Mouse (Mus musculus) lung, embryonic 14.5 days (tissue): Measurements from ENCODE around the gene Stoml1. TPM values are rescaled to one million over a fixed set of nuclear protein-coding genes. Genes with fewer than 3 reads are reported as not detected.
A peak's percentile ranks its signal among the peaks of the same experiment; 100 is the strongest.

ENCODE experiments used
- ATAC-seq: fragments of 200-750 bp; cut with Nextera tagmentation; 2 replicates; pipeline ENCODE4 v1.8.0; 2017; ENCODE audit warnings: mild to moderate bottlenecking, moderate TSS enrichment, moderate library complexity; ENCODE audit not compliant: insufficient read depth
- DNase-seq: peaks from one replicate; pipeline ENCODE4 v3.0.0-alpha.2; 2015
- H3K27ac ChIP-seq: fragments of 300-500 bp; sonication (generic); 2 replicates; pipeline ENCODE4 v1.5.1; 2014; ENCODE audit warnings: low read depth, mild to moderate bottlenecking, moderate library complexity
- H3K27me3 ChIP-seq: fragments of 300-500 bp; sonication (generic); 2 replicates; pipeline ENCODE4 v1.6.1; 2014; ENCODE audit warnings: low read length, control low read depth; ENCODE audit not compliant: insufficient read depth
- H3K36me3 ChIP-seq: fragments of 300-500 bp; sonication (generic); 2 replicates; pipeline ENCODE4 v1.6.1; 2014; ENCODE audit warnings: control low read depth; ENCODE audit not compliant: insufficient read depth
- H3K4me1 ChIP-seq: fragments of 300-500 bp; sonication (generic); 2 replicates; pipeline ENCODE4 v1.6.1; 2014; ENCODE audit warnings: antibody characterized with exemption, control low read depth; ENCODE audit not compliant: insufficient read depth
- H3K4me2 ChIP-seq: fragments of 300-500 bp; sonication (generic); 2 replicates; pipeline ENCODE4 v1.6.1; 2014; ENCODE audit warnings: mild to moderate bottlenecking
- H3K4me3 ChIP-seq: fragments of 300-500 bp; sonication (generic); 2 replicates; pipeline ENCODE4 v1.5.1; 2014; ENCODE audit warnings: low read depth, low read length
- H3K9ac ChIP-seq: fragments of 300-500 bp; sonication (generic); 2 replicates; pipeline ENCODE4 v1.6.1; 2014
- H3K9me3 ChIP-seq: fragments of 300-500 bp; sonication (generic); 2 replicates; pipeline ENCODE4 v1.6.1; 2016; ENCODE audit warnings: low read depth, low read length, control low read depth
- CTCF ChIP-seq: IDR thresholded peaks from 2 replicates; pipeline ENCODE4 v1.5.1; 2016; ENCODE audit warnings: antibody characterized with exemption, low read depth
- WGBS: fragments of 180-500 bp; shearing (Covaris S2); extraction: QIAGEN DNeasy Blood & Tissue Kit; methylation state at CpG from one replicate; pipeline ENCODE4 v1.1.7; 2014; 5-methylcytosine and 5-hydroxymethylcytosine counted together
- microRNA-seq: library from miRNA; unstranded; fragments of <30 nt; microRNA quantifications from one replicate; pipeline ENCODE4, GENCODE M21; 2016; ENCODE audit warnings: borderline number of aligned reads
- polyA plus RNA-seq: library from polyadenylated mRNA; unstranded; fragments of >200 nt; fragmentation: Nextera tagmentation; extraction: Ambion mirVana; gene quantifications from 2 replicates; pipeline ENCODE4 v1.2.1, GENCODE M21; 2014

Gene Stoml1
- polyA plus RNA-seq, 1 experiment from 2014 or later = 27.1 TPM

- 26% methylated on average over 6 of the region's 6 CpGs for WGBS
- DNase-seq (peak; percentile 53), ATAC-seq (peak; percentile 7; the same call in 1 of the 2 replicates)
These were observed 55.4 kb downstream of the Stoml1 start for GRCm38 (mm10) chr9:58308395-58308794.

GRCm38 (mm10) chr9:58310043-58310660 lies 57.2 kb downstream of the Stoml1 start:
- Histone ChIP-seq H3K27ac (no peak overlapping the region; the same call in 1 of the 2 replicates), H3K36me3 (no peaks in the 10 kb centered on the region), H3K4me2 (peak overlapping the region; percentile 85), H3K27me3 (peaks cover 11% of the 10 kb centered on the region; the same call in 1 of the 2 replicates), H3K9ac (no peak overlapping the region; the same call in 1 of the 2 replicates), H3K4me1 (peaks cover 39% of the 10 kb centered on the region), H3K9me3 (no peaks in the 10 kb centered on the region), H3K4me3 (peak overlapping the region; percentile 9; the same call in 1 of the 2 replicates)
- 64% methylated on average over 14 of the region's 14 CpGs for WGBS
- TF ChIP-seq CTCF = no peak
- ATAC-seq = no peak
- DNase-seq = peak; percentile 55

More at GRCm38 (mm10) chr9:58308395-58308794, 55.4 kb downstream of the Stoml1 start:
- Histone ChIP-seq H3K27me3 (peaks cover 11% of the 10 kb centered on the region; the same call in 1 of the 2 replicates), H3K36me3 (no peaks in the 10 kb centered on the region), H3K9me3 (no peaks in the 10 kb centered on the region), H3K27ac (no peak overlapping the region; the same call in 1 of the 2 replicates), H3K9ac (no peak overlapping the region; the same call in 1 of the 2 replicates), H3K4me1 (peaks cover 47% of the 10 kb centered on the region), H3K4me2 (no peak overlapping the region), H3K4me3 (no peak overlapping the region)
- no peak for TF ChIP-seq CTCF

DNA sequence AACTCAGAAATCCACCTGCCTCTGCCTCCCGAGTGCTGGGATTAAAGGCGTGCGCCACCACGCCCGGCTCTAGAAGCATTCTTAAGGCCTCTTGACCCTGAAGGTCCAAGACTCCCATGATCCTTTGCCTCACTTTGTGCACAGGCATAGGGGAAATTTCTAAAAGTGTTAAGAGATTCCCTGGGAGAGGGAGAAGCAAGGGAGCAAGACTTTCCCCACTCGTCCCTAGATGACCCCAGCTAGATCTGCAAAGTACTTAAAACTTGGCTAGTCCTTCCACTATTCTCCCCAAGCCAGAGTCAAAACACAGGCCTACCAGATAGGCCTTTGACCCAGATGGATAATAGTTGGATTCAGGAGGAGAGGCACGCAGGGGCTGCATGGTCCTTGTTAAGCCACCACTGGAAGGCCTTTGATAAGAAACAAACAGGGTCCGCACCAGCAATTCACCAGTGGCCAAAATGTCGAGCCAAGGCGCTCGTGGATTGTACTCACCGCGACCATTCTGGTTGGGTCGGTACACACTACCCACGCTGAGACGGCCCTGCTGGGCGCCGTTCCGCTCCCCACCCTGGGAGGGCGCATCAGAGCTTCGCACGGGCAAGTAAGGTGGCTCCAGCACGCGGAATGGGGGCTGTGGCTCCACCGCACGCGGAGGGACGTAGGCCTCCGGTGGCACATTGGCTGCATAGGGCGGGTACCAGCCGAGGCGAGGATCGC lies 58.4 kb downstream of the Stoml1 start:
- DNase-seq (no peak), ATAC-seq (no peak)
- H3K4me3 ChIP-seq = peak overlapping the region; percentile 52
- H3K9me3 ChIP-seq = no peaks in the 10 kb centered on the region
- H3K27me3 ChIP-seq = peaks cover 11% of the 10 kb centered on the region; the same call in 1 of the 2 replicates
- TF ChIP-seq CTCF = peak; percentile 34
- H3K36me3 ChIP-seq = no peaks in the 10 kb centered on the region
- H3K27ac ChIP-seq = no peak overlapping the region; the same call in 1 of the 2 replicates
- H3K9ac ChIP-seq = peak overlapping the region; percentile 64
- H3K4me2 ChIP-seq = peak overlapping the region; percentile 85
- H3K4me1 ChIP-seq = peaks cover 27% of the 10 kb centered on the region
- 66% methylated on average over 33 of the region's 33 CpGs for WGBS

Small RNA genes within 50 kb of the gene (microRNA-seq; reads per million reads assigned to microRNA genes)
- not detected for gene Mir6385

Other genes starting within 250 kb of the Stoml1 start
- gene Cyp11a1, start 246.8 kb upstream of the Stoml1 start, polyA plus RNA-seq = 0.13 and 0.69 TPM in 2 replicates
- 3.4 and 4.0 TPM in 2 replicates for gene Stra6, start 189.4 kb upstream of the Stoml1 start, polyA plus RNA-seq
- not detected in 2 replicates for gene Ccdc33, start 134.3 kb upstream of the Stoml1 start, polyA plus RNA-seq
- gene Islr, start 48.9 kb upstream of the Stoml1 start, polyA plus RNA-seq = 56.9 and 60.2 TPM in 2 replicates
- not detected in 2 replicates for gene Islr2, start 48.8 kb upstream of the Stoml1 start, polyA plus RNA-seq
- 21.4 and 23.2 TPM in 2 replicates for gene Pml, start 3.4 kb upstream of the Stoml1 start, polyA plus RNA-seq
- gene Loxl1, start 60.0 kb downstream of the Stoml1 start, polyA plus RNA-seq = 34.4 and 37.1 TPM in 2 replicates
- not detected in 2 replicates for gene Tbc1d21, start 117.3 kb downstream of the Stoml1 start, polyA plus RNA-seq
- gene Insyn1, start 235.4 kb downstream of the Stoml1 start, polyA plus RNA-seq = 1.9 and 3.0 TPM in 2 replicates